Mouse (Mus musculus) liver, adult (tissue): ENCODE measurements around the gene Gls.

ENCODE experiments used
- GATA4 ChIP-seq: IDR thresholded peaks from 2 replicates; pipeline ENCODE4 v1.6.1; 2014; ENCODE audit warnings: mild to moderate bottlenecking, low read length; ENCODE audit not compliant: insufficient replicate concordance

Gls gene

GRCm38 (mm10) chr1:52254411-52254810 lies 21.4 kb upstream of the Gls start:
- TF ChIP-seq GATA4: no peak

DNA sequence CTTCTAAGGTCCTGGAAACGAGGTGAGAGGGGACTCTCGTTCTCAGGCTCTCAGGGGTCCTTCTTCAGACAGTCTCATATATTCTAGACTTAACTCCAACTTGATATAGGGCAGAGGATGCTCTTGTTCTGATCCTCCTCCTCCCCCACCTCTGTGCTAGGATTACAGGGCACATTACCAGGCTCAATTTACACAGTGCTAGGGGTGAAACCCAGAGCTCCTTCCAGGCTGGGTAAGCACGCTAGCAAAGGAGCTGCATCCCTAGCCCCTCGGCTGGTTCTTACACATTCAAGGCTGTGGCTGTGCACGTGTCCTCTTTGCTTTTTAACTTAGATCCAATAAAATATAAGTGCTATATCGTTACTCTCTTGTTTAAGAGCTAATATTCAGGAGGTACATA lies 20.4 kb upstream of the Gls start:
- TF ChIP-seq GATA4: no peak

- no peak for TF ChIP-seq GATA4
Observed at GRCm38 (mm10) chr1:52252447-52252846, 19.4 kb upstream of the Gls start.

- TF ChIP-seq GATA4: no peak
Observed at GRCm38 (mm10) chr1:52251038-52251735, 18.2 kb upstream of the Gls start.

DNA sequence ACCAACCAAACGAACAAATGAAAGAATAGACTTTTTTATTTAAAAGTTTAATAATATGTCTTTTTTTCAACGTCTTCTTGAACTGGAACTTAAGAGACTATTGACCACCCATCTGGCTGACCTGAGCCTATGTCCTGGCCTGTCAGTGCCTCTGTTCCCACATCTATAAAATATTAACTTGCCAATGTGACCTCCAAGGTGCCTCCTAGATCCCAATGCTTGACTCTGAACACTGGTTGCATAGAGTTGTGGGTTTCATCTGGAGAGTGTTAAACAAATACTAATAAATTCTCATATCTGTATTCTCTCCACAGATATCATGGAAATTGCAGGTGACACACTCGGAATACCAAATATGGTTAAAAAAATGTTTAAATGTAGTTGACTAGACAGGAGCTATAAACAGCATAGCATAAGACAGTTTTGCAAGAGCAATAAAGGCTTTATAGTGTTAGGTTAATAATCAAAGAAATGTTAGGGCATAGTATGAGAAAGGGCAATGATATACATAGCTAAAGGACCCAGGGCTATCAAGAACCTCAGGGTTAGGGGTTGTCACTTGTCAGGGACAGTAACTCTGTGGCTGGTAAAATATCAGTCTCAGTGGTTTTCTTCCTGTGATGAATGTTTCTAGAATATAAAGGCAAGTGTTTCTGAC lies 16.0 kb upstream of the Gls start:
- no peak for TF ChIP-seq GATA4

DNA sequence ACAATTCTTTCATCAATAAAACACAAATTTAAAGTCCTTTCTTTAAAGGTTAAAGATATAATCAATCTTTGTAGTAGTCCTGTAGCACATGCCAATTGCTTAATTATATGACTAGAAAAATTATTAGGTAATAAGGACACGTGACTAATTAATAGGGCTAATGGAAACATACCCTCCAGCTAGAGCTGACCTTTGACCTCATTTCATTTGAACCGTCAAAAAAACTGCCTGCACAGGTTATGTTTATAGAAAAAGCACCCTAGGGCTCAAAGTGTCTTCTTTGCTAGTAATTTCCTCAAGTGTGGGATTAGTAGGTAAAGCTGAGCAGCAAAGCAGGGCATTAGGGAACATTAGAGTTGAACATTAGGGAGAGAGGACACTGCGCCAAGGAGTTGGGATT lies 9.2 kb upstream of the Gls start:
- TF ChIP-seq GATA4: no peak

GRCm38 (mm10) chr1:52232766-52233140 lies 279 bp downstream of the Gls start:
- no peak for TF ChIP-seq GATA4

GRCm38 (mm10) chr1:52231939-52232765 lies 880 bp downstream of the Gls start:
- peak; percentile 18; the same call in 1 of the 2 replicates for TF ChIP-seq GATA4

GRCm38 (mm10) chr1:52230404-52230803 lies 2.6 kb downstream of the Gls start:
- TF ChIP-seq GATA4: no peak

- no peak for TF ChIP-seq GATA4
Observed at GRCm38 (mm10) chr1:52228178-52228577, 4.9 kb downstream of the Gls start.

DNA sequence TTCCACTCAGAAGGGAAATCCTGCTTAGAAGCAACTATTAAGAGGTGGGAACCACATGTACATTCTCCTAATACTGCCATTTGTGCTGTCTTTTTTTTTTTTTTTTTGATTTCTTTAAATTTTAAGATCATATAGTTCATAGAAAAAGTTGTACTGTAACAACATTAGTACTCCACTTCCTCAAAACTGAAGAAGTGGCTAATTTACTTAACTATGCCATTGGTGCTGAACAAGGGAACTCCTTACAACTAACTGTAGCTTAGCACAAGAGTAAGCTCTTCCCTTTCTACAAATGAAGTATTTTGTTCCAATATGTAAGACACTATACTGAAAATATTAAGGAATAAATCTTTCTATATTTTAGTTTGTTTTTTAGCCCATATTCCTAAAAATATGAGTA lies 6.6 kb downstream of the Gls start:
- no peak for TF ChIP-seq GATA4

DNA sequence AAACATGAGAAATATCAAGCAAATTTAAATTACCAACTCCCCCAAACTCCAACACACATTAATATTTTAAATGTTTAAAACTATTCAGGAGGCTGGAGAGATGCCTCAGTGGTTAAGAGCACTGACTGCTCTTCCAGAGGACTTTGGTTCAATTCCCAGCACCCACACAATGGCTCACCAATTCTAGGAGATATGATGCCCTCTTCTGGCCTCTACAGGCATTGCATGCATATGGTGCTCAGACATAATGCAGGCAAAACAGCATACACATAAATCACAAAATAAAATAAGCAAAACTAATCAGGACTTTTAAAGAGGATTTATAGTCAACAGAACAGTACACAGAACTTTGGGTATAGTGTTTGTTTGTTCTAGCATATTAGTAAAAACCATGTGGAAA lies 16.3 kb downstream of the Gls start:
- no peak for TF ChIP-seq GATA4

DNA sequence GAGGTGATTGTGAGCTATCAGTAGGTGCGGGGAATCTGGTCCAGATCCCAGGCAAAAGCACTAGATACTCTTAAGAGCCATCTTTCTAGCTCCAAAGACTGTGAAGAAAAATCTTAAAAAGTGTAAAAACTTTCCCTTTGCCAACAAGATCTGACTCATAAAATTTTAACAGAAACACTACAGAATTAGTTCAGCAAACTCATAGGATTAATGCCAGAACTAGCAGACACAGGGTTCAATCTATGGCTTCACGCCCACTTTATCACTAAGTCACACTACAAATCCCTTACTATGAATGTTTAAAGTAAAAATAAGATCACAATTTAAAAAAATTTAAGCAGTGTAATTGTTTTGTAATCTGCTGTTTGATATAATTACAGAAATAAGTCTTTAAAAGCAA lies 50.0 kb downstream of the Gls start:
- no peak for TF ChIP-seq GATA4

GRCm38 (mm10) chr1:52181994-52182393 lies 51.0 kb downstream of the Gls start:
- TF ChIP-seq GATA4: no peak

DNA sequence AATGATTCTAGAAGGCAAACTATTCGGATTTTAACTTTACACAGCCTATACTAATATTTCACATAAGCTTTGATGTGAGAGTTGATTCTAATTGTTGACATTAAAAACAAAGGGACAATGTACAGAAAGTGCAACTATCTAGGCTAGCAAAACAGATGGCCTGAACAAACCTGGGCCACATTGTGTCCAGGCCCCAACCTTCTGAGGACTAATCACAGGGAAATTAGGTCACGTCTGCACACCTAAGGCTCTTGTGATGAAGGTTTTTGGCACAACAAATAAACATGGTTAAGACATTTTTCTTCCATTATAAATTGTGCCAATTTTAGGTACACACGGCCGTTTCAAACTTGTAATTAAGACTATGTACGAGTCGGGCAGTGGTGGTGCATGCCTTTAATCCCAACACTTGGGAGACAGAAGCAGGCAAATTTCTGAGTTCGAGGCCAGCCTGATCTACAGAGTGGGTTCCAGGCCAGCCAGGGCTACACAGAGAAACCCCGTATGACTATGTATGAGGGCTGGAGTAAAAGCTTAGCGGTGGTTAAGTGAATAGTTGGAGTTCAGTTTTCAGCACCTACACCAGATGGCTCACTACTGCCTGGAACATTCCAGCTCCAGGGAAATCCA lies 53.0 kb downstream of the Gls start:
- TF ChIP-seq GATA4: no peak

DNA sequence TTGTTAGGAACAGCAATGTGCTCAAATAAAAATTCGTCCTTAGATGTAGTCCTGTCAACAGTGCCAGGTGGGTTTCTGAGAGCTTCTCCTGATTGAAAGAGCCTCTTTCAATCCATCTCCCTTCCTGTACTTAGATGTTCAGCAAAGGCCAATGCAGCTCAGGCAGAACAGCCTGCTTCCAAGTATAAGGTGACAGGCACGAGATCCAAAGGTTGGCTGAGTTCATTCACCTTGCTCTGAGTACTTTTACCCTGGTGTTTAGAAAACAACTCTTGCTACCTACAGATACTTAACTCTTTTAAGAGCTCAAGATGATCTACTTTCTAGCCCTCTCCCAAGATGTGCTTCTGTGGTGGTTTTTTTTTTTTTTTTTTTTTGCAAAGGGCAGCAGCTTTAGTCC lies 56.0 kb downstream of the Gls start:
- TF ChIP-seq GATA4: no peak
